Mouse (Mus musculus) MN1 (cell line): Measurements from ENCODE around the gene Bco1.

Source experiments
- DNase-seq: peaks from one replicate; pipeline ENCODE4 v3.0.0-alpha.2; 2016; ENCODE audit warnings: low spot score

Bco1 gene

GRCm38 (mm10) chr8:117148520-117148919 is 52.9 kb downstream of the Bco1 start:
- no peak for DNase-seq

GRCm38 (mm10) chr8:117156149-117156548 is 60.5 kb downstream of the Bco1 start:
- DNase-seq = no peak

GRCm38 (mm10) chr8:117156866-117157768 is 61.5 kb downstream of the Bco1 start:
- DNase-seq = peak; percentile 26

- DNase-seq = peak; percentile 99
These were observed 62.1 kb downstream of the Bco1 start for GRCm38 (mm10) chr8:117157769-117158091.

GRCm38 (mm10) chr8:117158135-117158761 is 62.6 kb downstream of the Bco1 start, which contains the start of gene Gan:
Gan (plus strand) TSS chr8:117158135.
- peak; percentile 68 for DNase-seq

- peak; percentile 32 for DNase-seq
These were observed 63.4 kb downstream of the Bco1 start for GRCm38 (mm10) chr8:117159031-117159430.

GRCm38 (mm10) chr8:117164912-117165311 is 69.3 kb downstream of the Bco1 start:
- DNase-seq = no peak

GRCm38 (mm10) chr8:117165542-117165941 is 69.9 kb downstream of the Bco1 start:
- no peak for DNase-seq

GRCm38 (mm10) chr8:117166515-117166914 is 70.9 kb downstream of the Bco1 start:
- DNase-seq = no peak

GRCm38 (mm10) chr8:117167243-117167883 is 71.7 kb downstream of the Bco1 start:
- DNase-seq = no peak

GRCm38 (mm10) chr8:117168378-117168777 is 72.7 kb downstream of the Bco1 start:
- DNase-seq = no peak

- DNase-seq = no peak
These were observed 76.2 kb downstream of the Bco1 start for GRCm38 (mm10) chr8:117171826-117172225.

GRCm38 (mm10) chr8:117172904-117173303 is 77.2 kb downstream of the Bco1 start:
- peak; percentile 93 for DNase-seq

- no peak for DNase-seq
These were observed 78.0 kb downstream of the Bco1 start for GRCm38 (mm10) chr8:117173690-117174089.

GRCm38 (mm10) chr8:117174536-117174935 is 78.9 kb downstream of the Bco1 start:
- DNase-seq = no peak

- no peak for DNase-seq
These were observed 80.7 kb downstream of the Bco1 start for GRCm38 (mm10) chr8:117176308-117176707.

GRCm38 (mm10) chr8:117177236-117177635 is 81.6 kb downstream of the Bco1 start:
- DNase-seq = no peak

- DNase-seq = no peak
These were observed 82.4 kb downstream of the Bco1 start for GRCm38 (mm10) chr8:117178039-117178438.

GRCm38 (mm10) chr8:117178676-117179075 is 83.0 kb downstream of the Bco1 start:
- no peak for DNase-seq

GRCm38 (mm10) chr8:117182746-117183145 is 87.1 kb downstream of the Bco1 start:
- DNase-seq = no peak
